Mouse (Mus musculus) T-helper 1 cell (primary cell): ENCODE data around the gene Wfikkn1.

ENCODE experiments used
- in situ Hi-C: fragments of 300-600 bp; cut with MboI, MseI; formaldehyde crosslinking; loops from one replicate; pipeline ENCODE4 v1.15.1; 2025; ENCODE audit warnings: high pct_unique_total_duplicates

The Wfikkn1 gene

DNA sequence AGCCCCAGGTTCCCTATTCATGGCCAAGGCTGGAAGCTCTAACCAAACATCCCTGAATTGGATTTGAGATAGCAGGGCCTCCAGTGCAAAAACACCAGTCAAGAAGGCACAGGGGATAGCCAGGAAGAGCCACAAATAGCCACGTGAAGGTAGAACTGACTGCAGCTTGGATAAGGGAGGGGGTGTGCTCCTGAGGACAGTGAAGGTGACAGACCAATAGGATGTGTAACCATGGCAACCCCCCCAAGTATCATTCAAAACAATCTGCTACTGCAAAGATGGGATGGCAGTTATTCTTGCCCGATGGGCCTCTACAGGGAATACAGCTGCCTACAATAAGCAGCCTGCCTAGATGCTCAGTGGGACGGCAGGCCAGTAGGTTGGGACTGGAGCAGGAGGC, 43.1 kb downstream of the Wfikkn1 start:
- in situ Hi-C loops = loop anchor here (10.0 kb wide), 1 partner anchor 823 kb away; the partner anchor contains the start of genes Cramp1l and Ift140

DNA sequence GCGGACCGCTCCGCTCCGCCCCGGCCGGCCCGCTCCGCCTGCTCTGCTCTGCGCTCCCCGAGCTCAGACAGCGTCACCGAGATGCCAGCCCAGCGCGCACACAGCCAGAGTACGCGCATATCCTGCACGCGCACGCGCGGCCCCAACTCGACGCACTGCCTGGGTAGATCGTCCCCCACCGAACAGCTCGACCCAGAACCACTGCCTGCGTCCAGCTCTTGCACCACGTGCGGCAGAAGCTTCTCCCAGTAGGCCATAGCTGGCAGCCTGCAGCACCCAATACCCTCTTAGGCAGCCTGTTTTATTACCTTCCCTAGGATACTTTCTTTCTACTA, 43.6 kb downstream of the Wfikkn1 start, which contains the start of gene Rhbdl1:
Gene Rhbdl1, minus strand, starts transcription at position 220 of the 335 bp plus-strand sequence.
- in situ Hi-C loops = loop anchor here (10.0 kb wide), 1 partner anchor 822 kb away; the partner anchor contains the start of genes Cramp1l and Ift140

DNA sequence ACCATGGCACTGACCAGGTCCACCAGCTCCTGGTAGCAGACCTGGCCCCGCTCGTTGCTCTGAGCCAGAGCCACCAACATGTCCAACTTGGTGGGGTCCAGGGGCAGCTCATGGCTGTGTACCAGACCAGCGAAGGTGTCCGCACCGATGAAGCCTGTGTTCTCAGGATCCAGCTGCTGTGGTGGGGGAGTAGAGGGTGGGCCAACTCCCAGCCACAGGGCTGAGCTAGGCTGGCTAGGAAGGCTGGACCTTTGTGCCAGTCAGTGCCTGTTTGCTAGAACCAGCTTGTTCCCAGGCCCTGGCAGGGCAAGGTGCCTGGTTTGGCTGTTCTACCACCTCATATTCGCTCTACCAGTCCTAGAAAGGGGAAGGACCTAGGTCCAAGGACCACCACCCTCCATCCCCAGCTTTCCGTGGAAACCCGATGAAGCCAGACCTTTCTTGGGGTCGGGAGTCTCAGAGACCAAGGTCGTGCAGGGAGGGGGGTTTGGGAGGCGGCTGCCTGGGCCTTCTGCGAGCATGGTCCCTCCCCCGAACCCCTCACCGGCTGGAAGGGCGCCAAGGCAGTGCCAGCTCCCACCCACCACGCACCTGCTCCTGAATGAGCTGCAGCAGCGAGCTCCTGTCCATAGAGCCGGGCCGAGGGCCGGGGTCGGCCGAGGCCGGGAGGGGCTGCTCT, 44.1 kb downstream of the Wfikkn1 start:
- in situ Hi-C loops = loop anchor here (10.0 kb wide), 1 partner anchor 822 kb away; the partner anchor contains the start of genes Cramp1l and Ift140

DNA sequence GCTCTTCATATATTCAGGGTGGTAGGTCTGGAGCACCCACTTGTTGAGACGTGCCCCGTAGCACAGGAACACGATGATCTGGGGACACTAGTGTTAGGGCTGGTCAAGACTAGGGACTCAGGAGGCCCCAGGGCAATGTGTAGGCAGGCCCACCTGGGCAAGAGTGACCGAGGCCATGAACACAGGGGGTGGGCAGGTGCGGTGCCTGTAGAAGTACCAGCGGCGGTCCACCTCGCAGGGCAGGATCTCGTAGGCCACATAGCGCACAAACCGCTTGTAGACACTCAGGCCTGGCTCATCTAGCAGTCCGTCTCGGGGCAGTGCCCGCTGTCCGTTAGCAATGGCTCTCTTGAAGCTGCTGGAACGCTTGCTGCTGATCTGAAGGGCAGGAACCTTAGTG, 44.8 kb downstream of the Wfikkn1 start:
- in situ Hi-C loops = loop anchor here (10.0 kb wide), 1 partner anchor 821 kb away; the partner anchor contains the start of genes Cramp1l and Ift140

DNA sequence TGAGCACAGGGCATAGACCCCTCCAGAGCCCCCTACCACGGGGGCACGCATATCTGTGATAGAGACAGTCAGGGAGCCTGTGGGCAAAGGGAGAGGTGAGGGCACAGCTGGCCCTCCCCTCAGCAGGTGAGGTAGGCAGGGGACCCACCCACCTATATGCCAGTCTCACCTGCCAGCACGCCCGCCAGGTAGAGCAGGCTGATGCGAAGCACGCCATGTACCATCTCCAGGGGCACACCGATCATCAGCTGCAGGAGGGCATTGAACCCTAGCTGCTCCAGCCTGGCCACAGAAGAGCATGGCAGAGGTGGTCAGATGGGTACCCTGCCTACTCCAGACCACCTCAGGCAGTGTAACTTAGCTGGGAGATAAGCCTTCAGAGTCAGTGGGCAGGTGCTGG, 45.4 kb downstream of the Wfikkn1 start:
- in situ Hi-C loops = loop anchor here (10.0 kb wide), 1 partner anchor 820 kb away; the partner anchor contains the start of genes Cramp1l and Ift140

DNA sequence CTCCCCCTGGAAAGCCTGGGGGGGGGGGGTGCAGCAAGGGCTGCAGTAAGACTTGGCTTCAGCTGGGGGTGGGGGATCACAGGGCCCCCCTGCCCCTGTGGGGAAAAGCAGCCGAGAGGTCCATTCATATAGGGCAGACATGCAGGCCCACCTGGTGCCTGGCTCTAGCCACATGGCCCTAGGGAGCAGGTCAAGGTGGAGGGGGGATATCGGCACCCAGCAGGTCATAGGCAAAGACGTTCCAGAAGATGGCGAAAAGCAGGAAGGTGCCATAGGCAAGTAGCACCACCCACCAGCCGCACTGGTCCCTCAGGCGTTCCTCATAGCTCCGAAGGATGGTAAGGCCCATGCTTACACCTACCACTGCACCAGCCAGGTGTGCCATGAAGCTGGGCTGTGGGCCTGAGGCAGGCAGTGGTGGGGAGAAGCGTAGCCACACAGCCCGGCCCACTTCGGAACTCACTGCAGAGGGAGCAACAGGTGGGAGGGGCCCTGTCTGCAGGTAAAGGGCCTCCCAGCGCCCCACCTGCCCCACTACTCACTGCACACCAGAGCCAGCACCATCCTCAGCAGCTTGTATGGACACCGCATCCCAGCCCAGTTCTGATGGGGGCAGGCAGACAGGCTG, 45.9 kb downstream of the Wfikkn1 start:
- in situ Hi-C loops = loop anchor here (10.0 kb wide), 1 partner anchor 820 kb away; the partner anchor contains the start of genes Cramp1l and Ift140

DNA sequence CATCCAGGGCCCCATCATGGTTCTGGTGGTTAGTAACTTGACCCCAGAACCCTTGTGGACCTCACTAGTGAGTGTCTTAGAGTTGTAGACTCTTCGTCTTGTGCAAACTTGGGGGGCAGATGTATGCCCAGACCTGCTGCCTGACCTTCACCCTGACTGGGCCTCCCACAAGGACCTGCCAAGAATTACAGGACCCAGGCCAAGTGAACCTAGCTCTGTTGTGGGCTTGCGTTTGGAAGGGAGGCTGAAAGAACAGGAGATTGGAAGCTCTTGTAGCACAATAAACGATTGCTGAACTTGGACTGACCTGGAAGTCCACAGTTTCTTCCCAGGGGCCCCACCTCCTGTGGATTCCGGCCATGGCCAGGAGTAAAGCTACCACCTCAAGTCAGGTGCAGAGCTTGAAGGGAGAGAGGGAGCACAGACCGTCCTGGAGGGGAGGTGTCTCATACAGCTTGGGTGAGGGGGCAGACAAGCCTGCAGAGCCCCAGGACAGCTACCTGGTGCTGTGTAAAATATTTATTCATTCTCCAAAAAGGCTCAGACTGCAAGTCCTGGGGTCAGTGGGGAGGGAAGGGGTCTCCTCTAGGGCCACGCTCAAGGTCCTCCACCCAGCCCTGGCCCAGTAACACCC, 46.6 kb downstream of the Wfikkn1 start:
- in situ Hi-C loops = loop anchor here (10.0 kb wide), 1 partner anchor 819 kb away; the partner anchor contains the start of genes Cramp1l and Ift140

DNA sequence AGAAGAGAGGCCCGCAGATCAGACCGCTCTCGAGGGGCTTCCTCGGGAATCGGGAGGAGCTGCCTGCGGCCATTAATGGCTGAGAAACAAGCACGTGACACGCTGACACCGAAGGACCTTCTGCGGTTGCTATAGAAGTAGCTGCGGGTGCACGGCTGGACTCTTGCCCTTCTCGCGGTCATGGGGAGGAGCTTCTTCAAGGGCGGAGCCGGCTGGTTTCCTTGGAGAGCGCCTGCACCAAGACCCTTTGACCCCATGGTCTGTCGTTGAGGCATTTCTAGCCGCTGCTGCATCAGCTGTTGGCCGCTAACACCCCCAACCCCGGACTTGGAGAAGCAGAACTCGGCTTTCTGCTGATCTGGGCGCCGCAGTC, 47.4 kb downstream of the Wfikkn1 start, which contains the start of gene Stub1:
Gene Stub1, minus strand, starts transcription at position 114 of the 373 bp plus-strand sequence.
- in situ Hi-C loops = loop anchor here (10.0 kb wide), 1 partner anchor 818 kb away; the partner anchor contains the start of genes Cramp1l and Ift140

DNA sequence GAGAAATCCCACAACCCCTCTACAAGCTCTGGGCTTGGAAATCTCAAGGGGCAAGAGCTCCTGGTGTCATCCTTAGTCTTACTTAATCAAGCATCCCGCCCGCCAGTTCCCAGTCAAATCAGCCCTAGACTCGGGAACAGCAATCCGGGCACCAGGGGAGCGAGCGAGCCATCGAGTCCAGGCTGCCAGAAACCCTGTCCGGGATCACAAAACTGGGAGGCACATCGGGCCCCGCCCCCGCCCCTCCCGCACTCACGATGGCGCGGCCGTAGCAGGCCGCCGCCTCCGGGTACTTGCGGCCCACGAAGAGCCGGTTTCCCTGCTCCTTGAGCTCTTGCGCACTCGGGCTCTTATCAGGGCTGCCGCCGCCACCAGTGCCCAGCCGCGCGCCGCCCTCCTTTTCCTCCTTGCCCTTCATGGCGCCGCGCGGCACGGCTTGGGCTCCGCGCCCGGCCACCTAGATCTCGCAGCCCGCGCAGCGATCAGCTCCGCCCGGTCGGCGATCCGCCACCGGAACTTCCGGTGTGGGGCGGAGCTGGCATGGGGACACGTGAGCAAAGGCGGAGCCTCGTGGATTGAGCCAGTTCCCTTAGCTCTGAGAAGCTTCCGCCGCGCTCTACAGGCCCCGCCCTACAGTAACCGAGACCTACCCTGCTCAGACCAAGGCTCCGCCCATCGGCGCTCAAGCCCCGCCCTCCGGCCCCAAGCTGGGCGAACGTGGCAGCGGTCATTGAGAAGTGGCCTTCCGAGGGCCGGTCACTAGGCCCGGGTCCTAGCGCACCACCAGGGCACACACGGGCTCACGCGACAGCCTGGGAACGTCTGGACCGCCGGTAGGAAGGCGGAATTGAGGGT, 48.0 kb downstream of the Wfikkn1 start:
- in situ Hi-C loops = loop anchor here (10.0 kb wide), 1 partner anchor 818 kb away; the partner anchor contains the start of genes Cramp1l and Ift140

DNA sequence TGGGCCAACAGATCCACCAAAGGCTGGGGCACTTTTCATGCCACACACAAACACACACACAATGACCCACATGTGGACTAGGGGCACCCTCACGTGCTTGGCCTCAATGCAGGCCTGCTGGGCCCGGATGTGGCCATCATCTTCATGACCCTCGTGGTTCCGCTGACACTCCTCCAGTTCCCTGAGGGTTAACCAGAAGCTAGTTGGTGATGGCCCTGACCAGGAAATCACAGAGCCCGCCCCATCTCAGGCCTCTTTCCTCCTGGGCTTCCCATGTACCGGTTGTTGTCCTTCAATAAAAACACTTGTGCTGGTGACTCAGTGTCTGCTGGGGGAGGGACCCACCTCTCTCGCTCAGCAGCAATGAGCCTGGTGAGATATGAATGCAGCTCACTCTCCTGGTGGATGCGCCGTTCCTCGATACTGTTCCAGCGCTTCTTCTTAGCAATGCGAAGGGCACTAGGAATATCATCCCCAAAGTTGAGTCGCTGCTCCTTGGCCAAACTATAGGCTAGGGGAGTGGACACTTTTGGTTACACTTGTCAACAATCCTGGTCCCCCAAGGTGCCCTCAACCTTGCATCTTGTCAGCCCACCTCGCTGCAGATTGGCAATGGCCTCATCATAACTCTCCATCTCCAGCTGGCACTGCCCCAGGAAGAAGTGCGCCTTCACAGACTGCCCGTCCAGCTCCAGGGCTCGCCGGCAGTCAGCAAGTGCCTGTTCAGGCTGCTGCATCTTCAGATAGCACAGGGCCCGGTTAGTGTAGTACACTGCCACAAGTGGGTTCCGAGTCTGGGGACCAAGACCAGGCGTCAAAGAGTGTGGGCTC, 49.0 kb downstream of the Wfikkn1 start:
- in situ Hi-C loops = loop anchor here (10.0 kb wide), 1 partner anchor 817 kb away; the partner anchor contains the start of genes Cramp1l and Ift140

DNA sequence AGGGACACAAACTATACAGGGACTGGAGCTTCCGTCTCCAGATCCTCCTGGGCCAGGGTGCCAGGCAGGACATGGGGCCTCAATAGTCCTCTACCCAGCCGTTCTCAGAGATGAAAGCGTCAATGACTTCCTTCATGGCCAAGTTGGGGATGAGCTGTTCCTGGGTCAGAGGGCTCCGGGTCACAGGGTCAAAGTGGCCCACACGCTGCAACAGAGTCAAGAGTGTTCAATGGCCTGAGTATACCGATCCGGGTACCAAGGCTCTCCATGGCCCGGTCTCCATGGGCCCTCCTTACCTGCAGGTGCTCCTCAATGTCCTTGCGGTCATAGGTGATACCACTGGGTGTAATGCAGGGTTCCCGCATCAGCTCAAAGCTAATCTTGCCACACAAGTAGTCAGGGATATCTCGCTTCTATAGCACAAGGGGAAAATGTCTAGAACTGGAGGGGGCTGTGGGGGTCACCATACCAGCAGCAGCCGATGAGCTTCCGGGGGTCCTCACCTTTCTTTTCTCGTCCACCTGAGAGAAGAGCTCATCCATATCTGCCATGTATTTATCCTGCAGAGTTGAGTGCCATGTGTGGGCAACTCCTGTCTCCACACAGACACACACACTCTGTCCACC, 49.7 kb downstream of the Wfikkn1 start:
- in situ Hi-C loops = loop anchor here (10.0 kb wide), 1 partner anchor 816 kb away; the partner anchor contains the start of genes Cramp1l and Ift140

DNA sequence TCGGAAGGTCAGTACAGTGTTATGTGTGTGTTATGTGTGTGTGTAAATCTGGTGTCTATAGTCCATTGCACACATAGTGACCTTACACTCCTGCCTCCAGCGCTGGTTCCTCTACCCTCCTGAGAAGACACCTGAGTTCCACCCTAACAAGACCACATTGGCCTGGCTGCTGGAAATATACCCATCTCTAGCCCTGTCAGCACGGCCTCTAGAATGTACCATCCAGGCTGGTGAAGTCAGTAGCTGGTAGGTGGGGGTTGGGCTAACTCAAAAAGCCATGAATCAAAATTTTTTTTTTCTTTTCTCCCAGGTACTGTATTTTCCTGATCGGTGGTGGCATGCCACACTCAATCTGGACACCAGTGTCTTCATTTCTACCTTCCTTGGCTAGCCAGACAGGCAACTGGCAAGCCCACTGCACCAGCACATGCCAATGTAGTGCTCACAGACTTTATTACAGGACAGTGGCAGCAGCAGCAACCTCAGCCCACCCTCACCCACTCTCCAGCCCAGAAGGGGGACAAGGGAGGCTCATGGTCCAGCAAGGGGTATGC, 50.4 kb downstream of the Wfikkn1 start:
- in situ Hi-C loops = loop anchor here (10.0 kb wide), 1 partner anchor 815 kb away; the partner anchor contains the start of genes Cramp1l and Ift140

DNA sequence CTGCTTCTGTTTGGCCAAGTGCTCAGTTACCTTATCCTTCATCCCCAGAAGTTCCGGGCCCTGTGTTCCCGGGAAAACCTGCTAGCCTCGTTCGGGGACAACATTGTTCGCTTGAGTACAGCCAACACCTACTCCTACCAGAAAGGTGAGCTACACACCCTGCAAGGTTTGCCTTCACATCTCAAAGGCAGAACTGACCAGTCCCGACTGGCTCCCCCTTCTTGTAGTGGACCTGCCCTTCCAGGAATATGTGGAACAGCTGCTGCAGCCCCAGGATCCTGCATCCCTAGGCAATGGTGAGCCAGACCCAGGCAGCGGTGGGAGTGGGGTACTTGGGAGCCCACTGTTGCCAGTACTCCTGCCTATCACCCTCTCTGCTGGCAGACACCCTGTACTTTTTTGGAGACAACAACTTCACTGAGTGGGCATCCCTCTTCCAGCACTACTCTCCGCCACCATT, 51.1 kb downstream of the Wfikkn1 start:
- in situ Hi-C loops = loop anchor here (10.0 kb wide), 1 partner anchor 815 kb away; the partner anchor contains the start of genes Cramp1l and Ift140

DNA sequence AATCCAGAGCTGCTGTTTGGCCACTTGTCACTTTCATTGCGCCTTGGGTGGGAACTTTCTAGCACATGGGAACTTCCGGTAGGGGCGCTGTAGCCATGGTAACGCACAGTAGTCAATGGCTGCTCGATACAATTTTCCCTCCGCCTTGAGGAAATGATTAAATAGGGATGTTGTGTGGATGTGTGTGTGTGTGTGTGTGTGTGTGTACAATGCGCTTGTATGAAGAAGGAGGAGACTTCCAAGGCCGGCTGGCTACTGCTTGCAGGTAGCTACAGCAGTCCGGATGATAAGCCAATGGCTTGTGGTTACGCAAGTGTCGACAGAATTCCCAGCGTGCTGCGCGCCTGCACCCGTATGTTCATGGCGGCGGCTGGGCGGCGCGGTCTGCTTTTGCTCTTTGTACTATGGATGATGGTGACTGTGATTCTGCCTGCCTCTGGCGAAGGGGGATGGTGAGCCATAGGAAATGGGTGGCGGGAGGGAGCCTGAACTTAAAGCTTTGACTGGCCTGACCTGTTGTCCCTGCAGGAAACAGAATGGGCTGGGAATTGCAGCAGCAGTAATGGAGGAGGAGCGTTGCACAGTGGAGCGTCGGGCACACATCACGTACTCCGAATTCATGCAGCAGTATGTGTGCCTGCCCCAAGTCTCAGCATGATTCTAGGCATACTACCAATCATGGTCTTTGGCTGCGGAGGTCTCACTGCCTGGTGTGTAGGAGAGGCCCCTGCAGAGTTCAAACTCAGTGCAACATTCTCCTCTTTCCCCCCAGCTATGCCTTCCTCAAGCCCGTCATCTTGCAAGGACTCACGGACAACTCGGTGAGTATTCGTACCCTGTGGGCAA, 51.7 kb downstream of the Wfikkn1 start, which contains the start of gene Jmjd8:
Gene Jmjd8, plus strand, starts transcription at position 156 of the 846 bp plus-strand sequence.
- in situ Hi-C loops = no loop called here

DNA sequence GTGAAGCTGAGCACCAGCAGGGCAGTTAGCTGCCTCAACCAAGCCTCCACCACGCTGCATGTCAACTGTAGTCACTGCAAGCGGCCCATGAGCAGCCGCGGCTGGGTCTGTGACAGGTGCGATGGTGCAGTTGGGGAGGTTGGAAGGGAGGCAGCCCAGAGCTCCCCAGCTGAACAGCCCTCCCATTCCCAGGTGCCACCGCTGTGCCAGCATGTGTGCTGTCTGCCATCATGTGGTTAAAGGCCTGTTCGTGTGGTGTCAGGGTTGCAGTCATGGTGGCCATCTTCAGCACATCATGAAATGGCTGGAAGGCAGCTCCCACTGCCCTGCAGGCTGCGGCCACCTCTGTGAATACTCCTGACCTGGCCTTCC, 52.4 kb downstream of the Wfikkn1 start:
- in situ Hi-C loops = no loop called here
